Mouse (Mus musculus): ENCODE measurements around the gene Vdac1.
A peak's percentile ranks its signal among the peaks of the same experiment; 100 is the strongest.
"Not testable (repeated sequence)": the region's sequence is repeated elsewhere in the genome, so short reads cannot be mapped to it uniquely, and the experiment has no call there.

Vdac1 gene

GRCm38 (mm10) chr11:52343162-52343561 lies 17.5 kb upstream of the Vdac1 start:
- peak; percentile 53 for DNase-seq (ENCODE audit: low spot score)

DNA sequence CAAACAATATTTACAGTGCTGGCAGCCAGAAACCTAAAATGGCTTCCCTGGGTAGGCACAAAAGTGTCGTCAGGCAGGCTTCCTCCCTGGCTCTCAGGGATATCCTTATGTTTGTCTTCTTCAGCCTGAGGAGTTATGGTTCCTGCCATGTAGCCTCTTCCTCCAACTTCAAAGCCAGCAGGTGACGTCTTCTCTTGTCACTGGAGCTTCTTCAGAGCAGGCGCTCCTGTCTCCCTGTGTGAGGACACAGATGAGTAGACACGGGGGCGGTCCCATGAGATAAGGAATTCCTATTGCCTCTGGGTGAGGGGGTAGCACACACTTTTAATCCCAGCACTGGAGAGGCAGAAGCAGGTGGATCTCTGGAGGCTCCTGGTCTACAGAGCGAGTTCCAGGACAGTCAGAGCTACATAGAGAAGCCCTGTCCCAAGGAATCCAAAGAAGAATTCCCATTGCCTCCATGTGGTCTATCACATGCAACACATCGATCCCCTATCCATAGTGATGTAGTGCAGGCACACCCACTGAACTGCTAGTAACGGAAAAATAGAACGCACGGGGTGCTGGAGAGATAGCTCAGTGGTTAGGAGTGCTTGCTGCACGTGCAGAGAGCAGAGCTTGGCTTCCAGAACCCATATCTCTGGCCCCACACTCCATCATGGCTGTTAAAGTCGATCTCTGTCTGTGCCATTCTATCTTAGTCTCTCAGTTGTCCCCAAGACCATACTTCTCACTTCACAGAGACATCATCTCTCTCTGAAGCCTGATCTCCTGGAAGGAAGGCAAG lies 15.5 kb upstream of the Vdac1 start:
- DNase-seq (ENCODE audit: low spot score) = no peak

DNA sequence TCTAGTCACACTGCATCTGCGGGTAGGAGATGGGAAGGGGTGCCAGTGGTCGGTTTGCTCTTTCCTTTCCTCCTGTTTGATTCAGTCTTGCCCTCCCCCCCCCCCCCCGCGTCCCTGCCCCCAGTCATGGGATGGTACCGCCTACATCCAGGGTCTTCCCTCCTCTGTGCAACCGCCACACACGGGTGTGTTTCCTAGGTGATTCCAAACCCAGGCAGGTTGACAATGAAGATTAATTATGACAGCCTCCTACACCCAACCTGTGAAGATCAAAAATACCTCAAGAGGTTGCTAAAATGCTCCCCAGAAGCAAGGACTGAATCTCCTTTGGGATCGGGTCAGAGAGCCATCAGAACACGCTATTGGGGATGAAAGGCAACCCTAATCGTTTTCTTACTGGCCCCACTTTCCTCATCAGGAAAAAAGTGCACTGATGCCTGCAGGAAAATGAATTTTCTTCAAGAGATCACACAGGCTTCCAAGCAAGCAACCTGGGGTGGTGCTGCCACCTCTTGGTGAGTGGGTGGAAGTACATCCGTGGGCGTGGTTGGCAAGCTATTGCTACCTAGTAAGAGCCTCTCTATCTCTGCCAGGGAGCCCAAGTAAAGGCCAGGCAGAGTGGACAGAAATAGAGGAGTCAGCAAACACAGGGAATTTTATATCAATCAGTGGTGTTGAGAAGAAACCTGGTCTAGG lies 14.6 kb upstream of the Vdac1 start:
- peak; percentile 64 for DNase-seq (ENCODE audit: low spot score)

GRCm38 (mm10) chr11:52346635-52347005 lies 14.0 kb upstream of the Vdac1 start:
- no peak for DNase-seq (ENCODE audit: low spot score)

DNA sequence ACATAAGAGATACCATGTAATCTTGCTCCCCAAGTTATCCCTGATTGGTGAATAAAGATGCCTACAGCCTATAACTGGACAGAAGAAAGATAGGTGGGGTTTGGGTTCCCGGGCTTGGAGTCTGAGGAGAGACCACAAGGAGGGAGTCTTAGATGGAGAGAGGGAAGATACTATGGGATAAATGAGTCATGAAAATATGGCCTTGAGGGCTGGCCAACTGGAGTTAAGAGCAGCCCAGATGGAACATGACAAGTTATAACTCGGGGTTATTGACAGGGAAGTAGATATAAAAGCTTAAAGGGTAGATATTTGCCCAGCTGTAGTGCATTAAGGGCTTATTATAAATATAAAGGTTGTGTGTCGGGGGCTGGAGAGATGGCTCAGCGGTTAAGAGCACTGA lies 12.5 kb upstream of the Vdac1 start:
- no peak for DNase-seq (ENCODE audit: low spot score)

DNA sequence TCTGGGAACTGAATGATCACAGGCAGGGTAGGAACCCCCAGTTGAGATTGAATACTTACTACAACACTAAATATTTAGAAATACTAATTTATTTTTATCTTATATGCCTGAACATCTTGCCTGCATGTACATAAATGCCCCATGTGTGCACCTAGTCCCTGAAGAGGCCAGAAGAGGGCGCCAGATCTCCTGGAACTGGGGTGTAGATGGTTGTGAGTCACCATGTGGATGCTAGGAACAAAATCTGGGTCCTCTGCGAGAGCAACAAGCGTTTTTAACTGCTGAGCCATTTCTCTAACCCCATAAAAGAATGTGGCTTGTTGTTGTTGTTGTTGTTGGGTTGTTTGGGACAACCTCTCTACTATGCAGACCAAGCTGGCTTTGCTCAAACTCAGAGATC lies 11.9 kb upstream of the Vdac1 start:
- no peak for DNase-seq (ENCODE audit: low spot score)

DNA sequence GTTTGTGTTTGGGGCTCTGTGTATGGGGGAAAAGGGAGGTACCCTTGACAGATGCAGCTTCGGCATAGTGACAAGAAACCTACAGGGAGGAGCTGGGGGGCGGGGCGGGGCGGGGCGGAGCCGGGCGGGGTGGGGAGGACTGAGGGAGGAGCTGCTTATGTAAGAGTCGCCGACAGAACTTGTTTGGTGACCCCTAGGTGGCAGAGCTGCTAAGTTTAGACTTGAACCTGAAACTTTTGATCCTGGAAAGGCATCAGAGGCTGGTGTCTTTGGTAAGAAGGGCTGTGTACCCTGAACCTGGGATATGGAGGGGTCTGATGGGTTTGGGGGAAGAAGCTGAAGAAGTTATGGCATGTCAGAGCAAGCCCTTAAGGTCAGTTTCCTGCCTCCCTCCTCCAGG lies 9.7 kb upstream of the Vdac1 start:
- DNase-seq (ENCODE audit: low spot score) = no peak

DNA sequence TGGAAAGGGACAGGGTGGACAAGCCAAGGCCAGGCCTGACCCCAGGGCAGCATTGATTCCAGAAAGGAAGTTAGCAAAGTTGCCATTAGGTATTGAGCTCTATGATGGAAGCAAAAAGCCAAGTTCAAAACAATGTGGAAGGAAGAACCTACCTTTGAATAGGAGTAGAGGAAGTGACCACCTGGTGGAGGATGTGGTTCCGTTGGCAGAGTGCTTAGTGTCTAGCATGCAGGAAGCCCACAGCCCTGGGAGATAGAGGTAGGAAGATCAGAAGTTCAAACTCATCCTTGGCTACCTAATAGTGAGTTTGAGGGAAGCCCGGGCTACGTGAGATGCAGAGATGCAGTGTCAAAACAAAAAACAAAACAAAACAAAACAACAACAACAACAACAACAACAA lies 8.4 kb upstream of the Vdac1 start:
- no peak for DNase-seq (ENCODE audit: low spot score)

- no peak for DNase-seq (ENCODE audit: low spot score)
These were observed 6.0 kb upstream of the Vdac1 start for GRCm38 (mm10) chr11:52354644-52355043.

- no peak for DNase-seq (ENCODE audit: low spot score)
These were observed 5.1 kb upstream of the Vdac1 start for GRCm38 (mm10) chr11:52355601-52356000.

GRCm38 (mm10) chr11:52357091-52357490 lies 3.6 kb upstream of the Vdac1 start:
- not testable (repeated sequence) for DNase-seq (ENCODE audit: low spot score)

DNA sequence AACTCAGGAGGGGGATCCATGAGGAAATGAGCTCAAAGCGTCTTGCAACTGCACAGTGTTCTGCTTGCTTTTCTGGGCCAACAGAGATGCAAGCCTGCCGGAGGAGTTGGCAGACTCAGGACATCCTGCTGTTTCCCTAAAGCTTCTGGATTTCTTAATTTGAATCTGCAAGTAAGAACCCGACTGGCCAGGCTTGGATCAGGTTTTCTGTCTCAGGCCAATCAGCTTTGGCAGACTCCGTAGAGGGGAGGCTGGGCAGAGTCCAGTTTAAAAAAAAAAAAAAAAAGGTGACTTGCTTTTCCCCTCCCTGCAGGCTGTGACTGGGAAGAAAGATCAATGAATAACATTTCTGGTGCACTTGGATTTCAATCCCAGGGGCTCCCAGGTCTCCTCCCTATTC lies 2.1 kb upstream of the Vdac1 start:
- DNase-seq (ENCODE audit: low spot score) = no peak

DNA sequence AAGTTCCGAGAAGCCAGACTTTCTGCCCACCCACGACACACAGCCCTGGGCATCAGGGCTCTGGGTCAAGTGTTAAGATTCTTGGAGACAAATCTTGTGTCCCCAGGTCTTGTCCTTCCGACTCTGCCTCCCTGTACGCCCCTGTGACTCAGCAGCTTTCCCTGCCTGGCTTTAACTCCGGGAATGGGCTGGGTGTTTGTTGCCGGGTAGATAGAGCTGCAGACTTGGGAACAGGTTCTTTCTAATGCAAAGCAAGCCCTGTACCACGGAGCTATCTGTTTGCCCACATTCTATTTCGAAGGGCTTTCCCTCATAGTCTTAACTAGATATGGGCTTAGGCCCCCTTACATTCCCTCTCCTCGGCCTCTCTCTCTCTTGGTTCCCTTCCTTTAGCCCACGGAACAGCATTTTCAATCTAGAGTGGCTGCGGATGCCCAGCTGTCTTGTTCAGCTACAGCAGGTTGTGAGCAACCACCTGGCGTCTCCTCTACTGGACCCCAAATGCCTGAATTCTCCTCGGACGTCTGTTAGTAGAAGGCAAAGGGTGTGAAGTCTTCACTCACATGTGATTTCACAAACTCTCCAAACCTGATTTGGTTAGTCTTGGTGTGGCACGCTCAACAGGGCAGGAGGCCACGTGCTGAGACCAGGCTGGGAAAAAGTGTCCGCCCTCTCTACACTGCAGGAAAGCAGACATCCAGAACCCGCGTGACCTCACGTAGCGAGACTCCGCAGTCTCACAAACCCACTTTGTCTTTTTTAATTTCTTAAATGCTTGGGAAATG lies 782 bp upstream of the Vdac1 start:
- no peak for DNase-seq (ENCODE audit: low spot score)

DNA sequence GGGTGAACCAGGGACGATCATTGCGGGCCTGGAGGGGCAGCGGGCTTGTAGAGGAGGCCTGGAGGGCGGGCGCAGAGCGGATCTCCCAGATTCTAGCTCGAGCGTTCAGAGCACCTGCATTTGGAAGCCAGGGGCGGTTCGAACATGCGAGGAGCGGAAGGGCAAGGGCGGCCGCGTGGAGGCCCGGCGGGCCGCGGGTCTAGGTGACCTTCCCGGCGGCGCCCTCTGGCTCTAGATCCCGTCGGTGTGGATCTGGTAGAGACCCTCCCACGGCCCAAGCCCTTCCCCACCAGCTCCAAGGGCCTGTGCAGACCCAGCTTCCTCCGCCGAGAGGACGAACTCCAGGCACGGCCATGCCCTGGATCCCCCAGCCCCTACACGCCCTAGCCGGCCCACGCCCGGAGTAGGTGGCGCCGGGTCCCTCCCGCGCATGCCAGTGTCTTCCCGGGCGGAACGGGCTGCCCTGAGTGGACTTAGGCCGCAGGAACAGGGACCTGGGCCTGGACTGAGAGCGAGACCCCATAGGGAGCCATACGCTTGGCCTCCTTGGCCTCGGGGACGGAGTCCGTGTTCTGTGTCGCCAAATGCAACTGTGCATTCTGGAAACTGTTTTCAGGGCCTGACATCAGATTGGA lies 744 bp downstream of the Vdac1 start:
- peak; percentile 45 for DNase-seq (ENCODE audit: low spot score)

DNA sequence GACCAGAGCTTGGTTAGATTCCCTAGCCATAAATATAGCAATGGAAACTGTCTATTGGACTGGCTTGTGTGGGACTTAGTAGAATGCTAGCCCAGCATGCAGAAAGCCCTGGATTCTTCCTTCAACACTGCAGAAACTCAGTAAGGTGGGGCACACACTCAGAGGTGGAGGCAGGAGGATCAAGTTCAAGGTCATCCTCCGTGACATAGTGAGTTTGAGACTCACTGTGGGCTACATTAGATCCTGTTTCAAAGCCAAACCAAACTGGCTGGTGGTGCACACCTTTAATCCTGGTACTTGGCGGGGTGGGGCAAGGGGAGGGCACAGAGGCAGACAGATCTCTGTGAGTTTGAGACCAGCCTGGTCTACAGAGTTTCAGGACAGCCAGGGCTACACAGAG lies 3.7 kb downstream of the Vdac1 start:
- DNase-seq (ENCODE audit: low spot score) = no peak

DNA sequence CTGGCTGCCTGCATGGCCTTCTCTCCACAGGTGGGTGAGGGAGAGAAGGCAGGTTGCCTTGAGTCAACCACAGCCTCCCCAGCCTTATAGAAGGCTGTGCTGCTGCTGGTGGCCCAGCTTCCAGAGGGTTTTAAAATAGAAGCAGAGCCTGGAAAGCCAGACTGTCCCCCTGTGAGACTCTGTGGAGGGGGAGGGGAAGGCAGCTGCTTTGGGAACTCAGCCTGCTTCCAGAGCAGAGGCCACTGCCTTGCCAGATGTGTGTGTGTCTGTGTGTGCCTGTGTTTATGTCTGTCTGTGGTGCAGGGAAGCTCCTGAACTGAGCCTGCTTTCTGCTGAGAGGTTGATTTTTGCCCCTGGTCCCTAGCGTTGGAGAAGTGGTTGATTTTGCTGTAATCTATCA lies 4.5 kb downstream of the Vdac1 start:
- DNase-seq (ENCODE audit: low spot score) = no peak

GRCm38 (mm10) chr11:52366358-52366757 lies 5.7 kb downstream of the Vdac1 start:
- DNase-seq (ENCODE audit: low spot score) = no peak

GRCm38 (mm10) chr11:52368176-52368985 lies 7.7 kb downstream of the Vdac1 start:
- no peak for DNase-seq (ENCODE audit: low spot score)

GRCm38 (mm10) chr11:52369252-52370134 lies 8.8 kb downstream of the Vdac1 start:
- no peak for DNase-seq (ENCODE audit: low spot score)

GRCm38 (mm10) chr11:52370135-52370452 lies 9.4 kb downstream of the Vdac1 start:
- DNase-seq (ENCODE audit: low spot score) = no peak

GRCm38 (mm10) chr11:52370538-52370937 lies 9.9 kb downstream of the Vdac1 start:
- DNase-seq (ENCODE audit: low spot score) = no peak

Data from ovary, adult 18-20 months (tissue).